Mouse (Mus musculus) embryo, embryonic 10.5 days (tissue): ENCODE data around the gene Atad2b.
"Not testable (repeated sequence)": the region's sequence is repeated elsewhere in the genome, so short reads cannot be mapped to it uniquely, and the experiment has no call there.

ENCODE experiments used
- DNase-seq: peaks from one replicate; pipeline ENCODE4 v3.0.0-alpha.2; 2015; ENCODE audit warnings: low spot score

Gene Atad2b

DNA sequence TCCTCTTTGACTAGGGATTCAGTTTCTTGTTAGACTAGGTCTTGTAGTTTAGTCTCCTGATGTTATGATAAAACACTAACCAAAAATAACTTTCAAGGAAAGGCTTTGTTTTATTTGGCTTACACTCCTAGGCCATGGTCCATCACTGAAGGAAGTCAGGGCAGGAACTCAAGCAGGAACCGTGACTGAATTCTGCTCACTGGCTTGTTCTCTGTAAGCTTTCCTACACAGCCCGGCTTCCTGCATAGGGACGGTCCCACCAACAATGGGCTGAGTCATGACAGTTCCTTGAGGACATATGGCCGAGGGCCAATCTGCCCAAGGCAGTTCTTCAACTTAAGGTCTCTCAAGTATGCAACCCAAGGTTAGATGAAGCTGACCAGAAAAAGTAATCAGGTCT lies 5.4 kb upstream of the Atad2b start:
- DNase-seq = no peak

DNA sequence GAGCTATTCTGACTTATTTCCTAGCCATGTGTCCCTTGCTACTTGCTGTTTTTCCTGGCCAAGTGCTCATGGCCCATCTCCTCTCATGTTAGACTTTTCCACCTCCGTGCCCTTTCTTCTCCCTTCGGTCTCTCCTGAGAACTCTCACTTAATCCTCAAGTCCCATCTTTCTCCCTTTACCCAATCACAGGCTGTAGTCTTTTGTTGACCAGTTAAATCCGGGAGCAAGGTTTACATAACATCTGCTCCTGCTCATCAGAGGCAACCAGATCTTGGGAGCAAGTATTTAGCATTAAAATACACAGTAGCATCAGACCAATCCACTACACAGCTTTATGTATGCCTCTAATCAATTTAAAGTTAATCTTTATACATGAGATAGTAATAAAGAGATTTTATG lies 2.7 kb upstream of the Atad2b start:
- no peak for DNase-seq

DNA sequence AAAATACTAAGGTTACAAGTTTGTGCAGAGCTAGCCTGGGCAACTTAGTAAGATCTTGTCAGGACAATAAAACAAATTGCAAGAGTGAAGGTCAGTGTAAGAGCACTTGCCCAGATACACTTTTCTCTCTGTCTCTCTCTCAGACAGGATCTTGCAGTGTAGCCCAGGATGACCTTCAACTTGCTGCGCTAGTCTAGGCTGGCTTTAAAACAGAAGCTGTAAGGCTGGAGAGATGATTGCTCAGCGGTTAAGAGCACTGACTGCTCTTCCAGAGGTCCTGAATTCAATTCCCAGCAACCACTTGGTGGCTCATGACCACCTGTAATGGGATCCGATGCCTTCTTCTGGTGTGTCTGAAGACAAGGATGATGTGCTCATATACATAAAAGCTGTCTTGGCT lies 2.2 kb upstream of the Atad2b start:
- DNase-seq = no peak

DNA sequence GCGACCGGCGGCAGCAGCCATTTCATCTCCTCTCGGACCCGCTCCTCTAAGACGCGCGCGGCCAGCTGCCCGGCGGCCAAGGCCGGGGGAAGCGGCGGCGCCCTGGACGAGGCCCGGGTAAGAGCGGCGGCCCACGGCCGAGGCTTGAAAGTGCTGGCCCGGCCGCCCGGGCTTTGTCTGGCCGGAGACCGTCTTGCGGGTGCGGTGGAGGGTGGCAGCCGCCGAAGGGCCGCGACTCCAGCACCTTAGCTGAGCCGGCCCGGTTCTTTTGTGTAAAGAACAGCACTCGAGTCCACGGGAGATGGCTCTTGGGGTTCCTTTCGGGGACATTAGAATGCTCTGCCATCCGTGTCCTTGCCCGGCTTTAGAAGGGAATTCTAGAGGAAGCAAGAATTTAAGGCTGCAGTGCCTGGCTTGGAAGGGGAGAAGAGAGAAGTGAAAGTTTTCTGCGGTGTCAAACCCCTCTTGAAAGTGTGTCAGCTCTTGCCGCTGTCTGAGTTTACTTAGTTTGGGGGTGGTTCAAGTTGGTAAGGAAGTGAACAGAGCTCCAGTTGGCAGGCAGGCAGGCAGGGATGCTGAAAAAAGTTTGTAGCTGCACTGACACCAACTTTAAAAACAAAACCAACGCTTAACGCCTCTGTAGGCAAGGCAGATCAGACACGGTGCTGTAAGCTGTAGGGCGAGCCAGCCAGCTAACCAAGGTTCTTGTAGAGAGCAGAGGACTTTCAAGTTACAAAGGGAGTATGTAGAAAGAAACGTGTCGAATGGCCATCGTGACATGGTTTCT lies 845 bp downstream of the Atad2b start:
- DNase-seq = peak; percentile 70

DNA sequence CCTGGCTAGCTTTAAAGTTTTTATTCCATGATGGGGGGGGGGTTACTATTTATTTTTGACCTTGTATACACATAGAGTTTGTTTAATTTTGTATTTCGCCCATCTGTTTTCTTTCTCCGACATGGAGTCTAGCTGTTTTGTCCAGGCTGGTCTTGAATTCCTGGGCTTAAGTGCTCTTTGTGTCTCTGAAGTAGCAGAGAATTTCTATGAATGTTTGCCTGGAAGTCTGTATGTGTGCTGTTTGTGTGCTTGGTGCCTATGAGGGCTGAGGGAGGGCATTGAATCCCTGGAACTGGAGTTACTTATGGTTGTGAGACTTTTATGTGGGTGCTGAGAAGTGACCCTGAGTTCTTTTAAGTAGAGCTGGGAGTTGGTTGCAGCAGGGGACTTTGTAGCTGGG lies 11.0 kb downstream of the Atad2b start:
- no peak for DNase-seq

DNA sequence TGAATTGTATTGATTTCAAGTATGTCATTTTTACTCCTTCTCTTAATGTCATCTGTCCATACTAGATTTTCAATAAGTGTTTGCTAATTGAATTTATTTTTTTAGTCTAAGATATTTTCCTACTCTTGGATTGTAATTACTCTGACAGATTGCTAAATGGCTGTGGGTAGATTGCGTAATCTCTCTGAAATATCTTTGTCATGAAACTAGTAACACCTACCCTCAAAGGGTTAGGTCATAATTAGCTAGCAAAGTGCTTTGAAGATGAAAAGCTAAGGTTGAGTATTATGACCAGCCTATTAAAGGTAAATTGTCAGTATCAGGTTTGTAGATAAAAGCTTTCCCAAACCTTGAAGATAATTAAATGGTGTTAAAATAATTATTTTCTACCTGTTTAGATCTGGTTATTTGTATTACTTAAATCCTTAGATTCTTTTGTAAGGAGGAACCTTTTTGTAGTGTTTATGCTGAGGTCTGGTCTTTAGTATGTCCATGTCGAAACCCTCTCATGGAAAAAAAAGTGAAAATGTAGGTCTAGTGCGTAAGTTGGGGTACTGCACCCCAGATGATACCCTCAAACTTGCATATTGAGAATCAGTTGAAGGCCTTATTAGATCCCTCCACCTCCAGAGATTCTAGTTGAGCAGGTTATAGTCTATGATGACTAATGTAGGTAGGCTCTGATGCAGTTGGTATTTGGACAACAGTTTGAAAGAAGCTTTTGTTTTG lies 13.8 kb downstream of the Atad2b start:
- no peak for DNase-seq

DNA sequence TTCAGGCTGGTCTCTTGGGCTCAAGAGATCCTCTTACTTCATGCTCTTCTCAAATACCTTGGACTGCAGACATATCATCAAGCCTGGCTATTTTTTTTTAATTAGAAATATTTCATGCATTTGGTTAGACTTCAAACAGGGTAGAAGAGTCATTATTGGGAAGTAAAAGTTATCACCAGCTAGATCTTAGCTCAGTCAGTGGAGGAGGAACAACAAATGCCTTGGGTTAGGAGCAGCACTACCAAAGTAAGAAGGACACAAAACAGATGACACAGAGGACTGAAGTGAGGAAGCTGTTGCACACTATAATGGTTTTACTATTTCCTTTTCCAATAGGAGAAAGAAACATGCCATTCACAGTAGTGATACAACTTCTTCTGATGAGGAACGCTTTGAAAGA lies 35.1 kb downstream of the Atad2b start:
- DNase-seq = no peak

DNA sequence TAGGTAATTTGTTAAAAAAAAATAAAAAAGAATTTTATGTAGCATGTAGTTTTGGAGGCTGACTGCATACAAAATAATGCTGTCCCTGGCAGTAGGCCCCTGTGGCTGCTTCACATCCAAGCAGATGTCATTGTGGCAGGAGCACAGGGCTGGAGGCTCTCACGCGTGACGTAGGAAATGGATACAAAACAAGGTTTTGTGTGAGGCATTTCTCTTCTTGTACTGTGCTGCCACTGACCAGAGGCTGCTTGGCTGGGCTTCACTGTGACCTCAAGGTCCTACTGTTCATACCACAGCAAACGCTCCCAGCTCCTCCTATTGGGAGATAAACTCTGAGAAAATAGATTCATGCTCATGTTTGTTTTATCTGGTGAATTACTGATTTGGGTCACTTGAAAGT lies 36.0 kb downstream of the Atad2b start:
- DNase-seq = no peak

DNA sequence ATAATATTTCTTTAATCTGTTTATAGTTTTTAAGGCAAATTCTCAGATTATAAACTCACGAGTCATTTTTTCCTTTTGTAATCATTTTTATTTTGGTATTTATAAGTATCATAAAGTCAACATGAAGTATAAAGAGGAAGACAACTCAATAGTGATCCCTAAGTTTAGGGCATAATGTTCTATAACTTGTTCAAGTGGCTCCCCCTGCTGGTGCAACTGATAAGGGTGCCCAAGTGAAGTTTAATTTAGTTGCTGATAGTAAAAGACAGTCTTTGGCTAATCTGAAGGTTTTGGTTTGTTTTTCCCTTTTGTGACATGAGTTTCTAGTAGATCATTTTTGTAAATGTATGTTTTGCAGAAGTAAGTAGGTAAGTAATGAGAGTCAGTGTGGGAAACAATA lies 55.8 kb downstream of the Atad2b start:
- DNase-seq = peak; percentile 85

DNA sequence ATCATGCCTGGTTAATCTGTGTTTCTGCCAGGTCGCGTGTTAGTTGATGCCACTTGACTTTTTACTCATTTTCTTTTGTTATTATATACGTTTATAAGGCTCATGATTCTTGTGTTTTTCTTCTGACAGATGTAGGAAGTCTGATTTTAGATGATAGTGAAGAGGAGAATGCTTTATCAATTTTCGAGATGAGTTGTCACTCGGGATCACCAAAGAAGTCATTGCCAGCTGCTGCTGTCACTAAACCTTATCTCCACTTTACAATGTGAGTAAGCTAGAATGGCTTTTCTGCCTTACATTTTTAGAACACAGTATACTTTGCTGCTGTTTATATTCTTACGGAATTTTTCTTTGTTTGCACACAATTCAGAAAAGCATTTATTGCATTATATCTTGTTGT lies 61.2 kb downstream of the Atad2b start:
- no peak for DNase-seq

DNA sequence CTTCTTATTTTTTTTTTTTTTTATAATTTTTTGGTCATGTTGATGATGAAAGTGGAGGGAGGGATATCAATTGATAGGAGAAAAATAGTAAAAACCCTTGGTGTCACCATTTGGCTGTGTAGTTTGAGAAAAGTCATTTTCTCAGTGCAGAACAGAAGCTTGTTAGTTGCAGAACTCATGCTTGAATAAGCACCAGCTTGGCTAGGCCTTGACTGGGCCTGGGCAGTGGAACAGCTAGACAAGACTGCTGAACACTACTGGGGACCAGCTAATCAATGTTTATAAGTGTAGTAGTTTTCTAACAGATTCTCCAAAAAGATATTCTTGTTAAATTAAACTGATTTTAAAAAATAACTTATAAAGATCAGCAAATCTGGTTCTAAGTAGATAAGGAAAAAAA lies 79.8 kb downstream of the Atad2b start:
- no peak for DNase-seq

DNA sequence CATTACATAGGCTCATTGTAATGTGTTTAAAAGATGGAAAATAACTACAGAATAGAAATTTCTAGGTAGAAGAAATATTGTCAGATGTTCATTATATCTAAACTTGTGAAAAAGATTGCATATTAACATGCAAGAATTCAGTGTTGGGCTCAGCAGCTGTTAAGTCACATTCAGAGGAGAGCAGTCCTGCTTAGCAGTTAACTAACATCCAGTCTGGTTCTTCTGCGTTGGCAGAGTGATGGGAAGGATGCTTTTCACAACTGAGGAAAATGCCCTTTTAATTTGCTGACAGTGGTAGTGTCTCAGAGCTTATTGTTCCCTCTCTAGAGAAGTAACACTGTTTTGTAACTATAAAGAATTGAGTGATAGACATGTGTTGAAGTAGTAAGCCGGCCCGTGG lies 88.2 kb downstream of the Atad2b start:
- DNase-seq = no peak

DNA sequence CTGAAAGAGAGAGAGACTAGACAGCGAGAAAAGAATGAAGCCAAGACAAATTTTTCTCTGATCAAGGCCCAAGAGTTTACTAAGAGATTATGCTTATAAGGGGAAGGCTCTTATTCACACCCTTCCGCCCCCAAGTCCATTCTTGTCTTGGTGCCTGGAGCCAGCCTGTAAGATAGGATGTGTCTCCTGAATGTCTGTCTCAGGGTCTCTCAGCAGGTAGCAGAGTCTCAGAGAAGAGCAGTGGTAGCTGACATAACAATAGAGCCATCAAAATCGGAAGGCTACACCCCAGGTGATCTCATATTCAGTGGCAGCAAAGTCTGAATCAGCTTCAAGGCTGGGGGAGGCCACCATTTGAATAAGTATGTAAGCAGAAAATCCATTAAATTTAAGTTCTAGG lies 88.6 kb downstream of the Atad2b start:
- not testable (repeated sequence) for DNase-seq

DNA sequence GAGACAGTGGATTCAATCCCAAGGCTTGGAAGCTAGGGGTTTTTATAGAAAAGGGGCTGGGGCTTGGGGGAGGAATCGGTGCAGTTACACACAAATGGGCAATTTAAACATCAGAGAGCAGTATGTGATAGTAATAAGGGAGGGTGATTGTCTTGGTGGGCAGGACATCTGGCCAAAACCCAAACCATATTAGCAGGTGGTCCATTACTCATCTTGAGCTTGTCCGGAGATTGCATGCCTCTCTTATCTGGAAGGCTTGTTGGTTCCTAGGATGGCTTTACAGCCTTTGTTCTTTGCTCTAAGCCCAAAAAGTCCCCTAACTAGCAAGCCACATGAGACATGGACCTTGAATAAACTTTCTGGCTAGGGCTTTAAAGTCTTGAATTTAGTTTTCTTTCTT lies 91.5 kb downstream of the Atad2b start:
- DNase-seq = not testable (repeated sequence)

DNA sequence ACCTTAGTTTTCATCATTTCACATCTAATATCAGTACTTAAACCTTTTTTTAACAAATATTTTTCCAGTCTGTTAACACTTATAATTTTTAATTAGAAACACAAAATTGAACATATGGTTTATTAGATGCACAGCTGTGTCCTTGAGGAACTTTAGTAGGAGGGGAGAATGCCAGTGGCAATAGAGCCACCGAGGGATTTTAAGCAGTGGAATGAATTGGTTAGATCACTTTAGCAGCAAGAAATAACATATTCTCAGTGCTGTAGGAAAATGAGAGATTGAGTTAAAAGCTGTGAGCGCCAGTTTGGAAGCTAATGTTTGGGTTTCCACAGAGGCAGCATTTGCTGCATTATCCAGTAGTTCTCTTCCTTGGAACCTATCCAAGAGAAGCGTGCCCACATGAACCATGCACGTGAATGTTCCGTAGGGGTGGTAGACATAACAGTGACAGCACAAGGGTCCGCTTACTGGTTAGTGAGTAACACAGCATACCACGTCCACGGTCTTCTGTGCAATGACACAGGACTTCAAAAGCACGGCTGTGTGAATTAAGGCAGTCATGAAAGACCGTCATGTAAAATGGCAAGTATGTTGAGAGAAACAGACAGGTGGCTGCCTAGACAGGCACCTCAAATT lies 108.2 kb downstream of the Atad2b start:
- DNase-seq = no peak

DNA sequence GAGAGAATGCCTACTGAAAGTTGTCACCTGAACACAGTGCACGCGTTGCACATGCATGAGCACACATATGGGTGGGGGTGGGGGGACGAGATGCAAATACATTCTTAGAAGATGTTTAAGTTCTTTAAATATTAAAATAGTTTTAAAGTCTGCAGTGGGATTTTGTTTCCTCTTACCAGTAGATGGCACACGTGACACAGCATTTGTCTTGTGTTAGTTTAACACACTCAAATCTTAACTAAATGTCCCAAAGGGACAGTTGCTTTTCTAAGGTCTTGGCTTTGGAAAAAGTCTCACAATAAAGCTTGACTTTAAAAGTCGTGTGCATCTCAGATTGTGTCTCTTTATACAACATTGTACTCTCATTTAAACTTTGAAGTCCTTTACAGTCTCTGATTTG lies 111.9 kb downstream of the Atad2b start:
- no peak for DNase-seq

DNA sequence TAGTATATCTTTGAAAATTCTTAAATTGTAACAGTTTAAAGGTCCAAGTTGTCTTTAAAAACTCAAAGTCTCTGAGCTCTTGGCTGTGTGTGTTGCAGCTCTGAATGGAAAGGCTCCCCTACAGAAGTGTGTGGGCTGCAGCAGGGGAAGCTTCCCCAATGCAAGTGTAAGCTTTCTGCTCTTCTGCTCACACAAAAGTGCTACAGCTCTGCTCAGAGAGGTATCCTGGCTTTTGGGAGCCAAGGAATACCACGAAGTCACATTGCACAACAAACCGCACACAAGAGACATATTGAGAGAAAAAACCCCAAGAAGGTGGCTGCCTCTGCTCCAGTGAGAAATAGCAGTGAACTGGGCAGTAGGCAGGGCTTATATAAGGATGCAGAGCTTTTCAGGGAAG lies 120.9 kb downstream of the Atad2b start:
- DNase-seq = no peak

DNA sequence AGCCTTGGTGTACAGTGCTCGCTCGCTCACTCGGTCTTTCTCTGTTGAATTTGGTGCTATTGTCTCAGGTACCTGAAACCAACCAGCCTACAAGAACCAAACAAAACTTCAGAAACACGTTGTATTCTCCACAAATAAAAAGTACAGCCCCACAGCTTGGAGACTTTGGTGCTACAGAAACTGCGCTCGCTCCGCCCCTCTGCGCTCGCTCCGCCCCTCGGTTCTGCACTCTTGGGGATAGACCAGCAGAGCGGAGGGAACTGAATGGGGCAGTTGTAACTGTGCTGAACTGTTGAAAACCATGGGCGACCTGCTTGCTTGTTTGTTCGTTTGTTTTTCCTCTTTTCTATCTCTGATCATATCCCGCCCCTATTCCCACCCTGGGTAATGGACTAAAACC lies 127.0 kb downstream of the Atad2b start:
- DNase-seq = no peak

DNA sequence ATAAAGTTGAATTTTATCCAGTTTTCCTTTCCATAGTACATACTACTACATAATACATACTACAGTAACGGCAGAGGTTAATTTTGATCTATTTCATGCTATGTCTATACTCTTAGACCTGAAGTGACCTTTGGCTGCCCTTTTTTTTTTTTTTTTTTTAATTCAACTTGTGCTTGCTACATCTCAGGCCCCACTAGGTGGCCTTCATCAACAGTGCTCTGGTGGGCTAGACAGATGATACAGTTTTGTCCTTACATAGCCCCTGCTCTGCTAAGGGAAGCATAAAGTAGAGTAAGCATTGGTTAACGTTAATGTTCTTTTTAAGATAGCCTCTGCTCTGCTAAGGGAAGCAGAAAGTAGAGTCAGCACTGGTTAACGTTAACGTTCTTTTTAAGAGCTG lies 131.0 kb downstream of the Atad2b start:
- DNase-seq = no peak

DNA sequence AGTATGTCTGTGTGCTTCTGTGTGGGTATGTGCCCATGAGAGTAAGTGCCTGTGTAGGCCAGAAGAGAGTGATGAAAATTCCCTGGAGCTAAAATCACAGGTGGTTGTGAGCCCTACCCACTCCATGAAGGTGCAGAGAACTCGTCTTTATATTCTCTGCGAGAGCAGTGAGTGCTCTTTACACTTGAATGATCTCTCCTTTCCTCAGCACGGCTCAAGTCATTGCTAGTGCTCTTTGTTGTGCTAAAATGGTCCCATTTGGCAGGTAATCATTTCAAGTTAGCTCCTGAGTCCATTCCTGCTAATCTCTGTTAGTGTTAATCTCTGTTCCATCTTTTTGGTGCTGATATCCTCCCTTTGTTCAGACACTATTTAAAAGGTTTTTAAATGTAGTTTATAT lies 150.4 kb downstream of the Atad2b start:
- no peak for DNase-seq

DNA sequence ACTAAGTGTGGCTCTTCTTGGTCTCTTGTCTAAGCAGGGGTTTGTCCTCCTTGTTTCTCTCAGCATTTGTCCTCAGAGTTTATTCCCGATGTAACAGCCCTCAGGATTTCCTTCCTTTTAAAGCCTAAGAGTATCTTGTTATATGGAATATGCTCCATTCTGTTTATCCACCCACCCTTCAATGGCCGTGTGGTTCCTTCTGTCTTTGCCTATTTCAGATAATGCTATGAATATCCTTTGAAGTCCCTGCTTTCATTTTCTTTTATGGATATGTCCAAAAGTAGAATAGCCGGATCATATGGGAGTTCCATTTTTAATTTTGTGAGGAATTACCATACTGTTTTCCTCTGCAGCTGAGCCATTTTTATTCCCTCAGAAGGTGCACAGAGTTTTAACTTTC lies 153.0 kb downstream of the Atad2b start:
- no peak for DNase-seq

DNA sequence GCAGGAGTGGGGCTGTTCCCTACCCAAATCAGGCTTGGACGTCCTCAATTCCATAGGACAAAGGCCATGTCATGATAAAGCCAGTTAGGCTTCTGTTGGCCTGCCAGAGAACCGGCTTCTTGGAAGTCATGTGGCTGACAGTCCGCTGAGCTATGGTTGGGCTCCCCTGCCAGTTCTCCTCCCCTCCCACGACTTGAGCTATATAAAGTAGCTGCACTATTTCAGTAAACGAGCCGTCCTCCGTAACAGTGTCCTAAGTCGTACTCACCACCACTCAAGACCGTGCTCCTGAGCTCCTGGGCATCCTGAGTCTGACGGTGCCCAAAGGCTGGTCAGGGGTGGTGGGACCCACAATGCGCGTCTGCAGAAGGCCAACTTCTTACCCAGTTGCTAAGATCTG lies 156.0 kb downstream of the Atad2b start:
- no peak for DNase-seq

DNA sequence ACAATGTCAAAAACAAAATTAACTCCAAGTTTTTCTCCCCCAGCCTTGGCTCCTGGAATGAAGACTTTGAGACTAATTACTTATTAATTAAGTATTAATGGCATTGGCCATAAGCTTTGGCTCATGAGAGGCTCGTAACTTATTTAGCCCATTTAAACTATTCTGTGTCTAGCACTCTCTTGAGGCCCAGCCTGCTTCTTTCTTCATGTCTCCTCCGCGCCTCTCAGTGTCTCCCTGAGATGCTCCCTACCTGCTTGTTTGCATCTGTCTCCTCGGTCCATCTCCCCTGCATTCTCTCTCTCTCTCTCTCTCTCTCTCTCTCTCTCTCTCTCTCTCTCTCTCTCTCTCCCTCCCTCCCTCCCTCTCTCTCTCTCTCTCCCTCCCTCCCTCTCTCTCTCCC lies 164.3 kb downstream of the Atad2b start:
- no peak for DNase-seq
